Mouse (Mus musculus) CH12.LX (cell line): Measurements from ENCODE around the gene Mageb3. TPM values are rescaled to one million over a fixed set of nuclear protein-coding genes. Genes with fewer than 3 reads are reported as not detected.
A peak's percentile ranks its signal among the peaks of the same experiment; 100 is the strongest.

Source experiments
- DNase-seq: peaks from one replicate; pipeline ENCODE4 v3.0.0-alpha.2; 2013; ENCODE audit errors: extremely low read depth
- H3K27ac ChIP-seq: 2 replicates; pipeline ENCODE4 v1.5.1; 2012; ENCODE audit warnings: low read depth, mild to moderate bottlenecking, control low read depth, moderate library complexity; ENCODE audit not compliant: insufficient read depth
- H3K27me3 ChIP-seq: replicated peaks from 2 replicates; pipeline ENCODE3; 2012; ENCODE audit warnings: inconsistent platforms
- H3K36me3 ChIP-seq, 2 experiments: replicated peaks in 1 of 2; 2 replicates each; pipeline versions ENCODE3 to v1.6.1; 2012; ENCODE audit warnings: inconsistent platforms in 1 of 2, low read length in 1 of 2, mild to moderate bottlenecking in 1 of 2, mixed read lengths in 1 of 2, moderate library complexity in 1 of 2; ENCODE audit not compliant: control insufficient read depth in 1 of 2, insufficient read depth in 1 of 2
- H3K4me1 ChIP-seq, 2 experiments: 2 replicates each; pipeline ENCODE4 v1.6.1; 2012; ENCODE audit warnings: inconsistent platforms in 1 of 2, moderate library complexity in 1 of 2; ENCODE audit not compliant: insufficient read depth in 2 of 2, control insufficient read depth in 1 of 2
- H3K4me2 ChIP-seq: 2 replicates; pipeline ENCODE4 v1.6.1; 2012; ENCODE audit warnings: low read depth, mild to moderate bottlenecking, control low read depth; ENCODE audit not compliant: poor library complexity, insufficient read depth, severe bottlenecking
- H3K4me3 ChIP-seq, 3 experiments: fragments of 150-350 bp in 1 of 3; sonication (generic) in 1 of 3; replicated peaks in 1 of 3; 2 replicates each; pipeline versions ENCODE3 to v1.5.1; 2011 to 2012; ENCODE audit warnings: low read depth in 2 of 3, low read length in 2 of 3, mild to moderate bottlenecking in 2 of 3, moderate library complexity in 2 of 3, control low read depth in 1 of 3, improper control_type of control experiment in 1 of 3, inconsistent platforms in 1 of 3, mixed read lengths in 1 of 3; ENCODE audit not compliant: poor library complexity in 1 of 3
- H3K79me2 ChIP-seq: replicated peaks from 2 replicates; pipeline ENCODE4 v1.6.1; 2012; ENCODE audit warnings: mild to moderate bottlenecking, moderate library complexity; ENCODE audit not compliant: control insufficient read depth, poor library complexity, insufficient read depth, severe bottlenecking; ENCODE audit errors: extremely low read depth
- H3K9ac ChIP-seq: 2 replicates; pipeline ENCODE4 v1.6.1; 2012; ENCODE audit warnings: low read depth, mild to moderate bottlenecking, control low read depth, moderate library complexity; ENCODE audit not compliant: insufficient read depth
- H3K9me3 ChIP-seq: replicated peaks from 2 replicates; pipeline ENCODE3; 2012; ENCODE audit warnings: low read length, inconsistent platforms, mixed read lengths
- CHD2 ChIP-seq: IDR thresholded peaks from 2 replicates; pipeline ENCODE4 v1.6.1; 2011; ENCODE audit warnings: low read length, improper control_type of control experiment
- IRF4 ChIP-seq: IDR thresholded peaks from 2 replicates; pipeline ENCODE4 v1.6.1; 2014; ENCODE audit warnings: low read depth, mild to moderate bottlenecking, inconsistent platforms, low read length, improper control_type of control experiment
- JUN ChIP-seq: IDR thresholded peaks from 2 replicates; pipeline ENCODE4 v1.6.1; 2011; ENCODE audit warnings: low read depth, mild to moderate bottlenecking, low read length, improper control_type of control experiment, moderate library complexity; ENCODE audit not compliant: insufficient read depth
- MAFK ChIP-seq: IDR thresholded peaks from 2 replicates; pipeline ENCODE4 v1.6.1; 2011; ENCODE audit warnings: low read length, improper control_type of control experiment; ENCODE audit not compliant: insufficient replicate concordance
- MAZ ChIP-seq: IDR thresholded peaks from 2 replicates; pipeline ENCODE4 v1.6.1; 2012; ENCODE audit warnings: low read depth, mild to moderate bottlenecking, inconsistent platforms, low read length, improper control_type of control experiment, moderate library complexity
- MEF2A ChIP-seq: IDR thresholded peaks from 2 replicates; pipeline ENCODE4 v1.6.1; 2014; ENCODE audit warnings: low read depth, mild to moderate bottlenecking, inconsistent platforms, low read length, improper control_type of control experiment, borderline replicate concordance
- MXI1 ChIP-seq: IDR thresholded peaks from 2 replicates; pipeline ENCODE4 v1.6.1; 2011; ENCODE audit warnings: mild to moderate bottlenecking, low read depth, low read length, improper control_type of control experiment
- NELFE ChIP-seq: IDR thresholded peaks from 2 replicates; pipeline ENCODE4 v1.6.1; 2011; ENCODE audit warnings: low read depth, low read length, improper control_type of control experiment
- PAX5 ChIP-seq: IDR thresholded peaks from 2 replicates; pipeline ENCODE4 v1.6.1; 2012; ENCODE audit warnings: low read length, inconsistent platforms, mixed read lengths
- POLR2AphosphoS2 ChIP-seq: IDR thresholded peaks from 2 replicates; pipeline ENCODE4 v1.6.1; 2011; ENCODE audit warnings: low read depth, low read length, improper control_type of control experiment
- SIN3A ChIP-seq: IDR thresholded peaks from 2 replicates; pipeline ENCODE4 v1.6.1; 2012; ENCODE audit warnings: low read length, improper control_type of control experiment, inconsistent platforms
- SMC3 ChIP-seq: IDR thresholded peaks from 2 replicates; pipeline ENCODE4 v1.6.1; 2011; ENCODE audit warnings: low read depth, low read length, improper control_type of control experiment
- TBP ChIP-seq: conservative IDR thresholded peaks from 2 replicates; pipeline ENCODE4 v1.6.1; 2011; ENCODE audit warnings: low read depth, low read length, improper control_type of control experiment
- TCF12 ChIP-seq: IDR thresholded peaks from 2 replicates; pipeline ENCODE4 v1.6.1; 2014; ENCODE audit warnings: low read depth, mild to moderate bottlenecking, inconsistent platforms, low read length, improper control_type of control experiment
- UBTF ChIP-seq: IDR thresholded peaks from 2 replicates; pipeline ENCODE4 v1.6.1; 2012; ENCODE audit warnings: low read depth, mild to moderate bottlenecking, inconsistent platforms, low read length, improper control_type of control experiment, moderate library complexity
- USF2 ChIP-seq: conservative IDR thresholded peaks from 2 replicates; pipeline ENCODE4 v1.6.1; 2011; ENCODE audit warnings: low read depth, low read length, improper control_type of control experiment
- ZC3H11A ChIP-seq: IDR thresholded peaks from 2 replicates; pipeline ENCODE4 v1.6.1; 2012; ENCODE audit warnings: low read depth, mild to moderate bottlenecking, inconsistent platforms, low read length, improper control_type of control experiment
- dilution Hi-C: fragments of 300-500 bp; cut with MboI; formaldehyde crosslinking; loops from 2 replicates; pipeline ENCODE4 v1.14.3; 2020; ENCODE audit warnings: low sequenced_read_pairs; ENCODE audit not compliant: extremely low pct_unique_long_range_greater_than_20kb, extremely low pct_ligation_motif_present
- in situ Hi-C: fragments of 300-500 bp; cut with MboI; formaldehyde crosslinking; loops from 3 replicates; pipeline ENCODE4 v1.14.3; 2019; ENCODE audit warnings: low sequenced_read_pairs, low pct_ligation_motif_present, low pct_unique_long_range_greater_than_20kb, mixed read lengths
- polyA plus RNA-seq: library from polyadenylated mRNA; unstranded; fragments of >175 nt; gene quantifications from 2 replicates; pipeline ENCODE4 v1.2.1, GENCODE M21; 2012; ENCODE audit warnings: low read depth; ENCODE audit not compliant: insufficient read length
- total RNA-seq, 2 experiments: library from RNA; depleted of rRNA; stranded (reverse); fragments of 300-350 nt in 1 of 2; fragments of >200 nt in 1 of 2; gene quantifications; 2 replicates each; pipeline ENCODE4 v1.2.3; 2012 to 2014

Mageb3 gene
- total and polyA plus RNA-seq, 3 experiments = not detected

DNA sequence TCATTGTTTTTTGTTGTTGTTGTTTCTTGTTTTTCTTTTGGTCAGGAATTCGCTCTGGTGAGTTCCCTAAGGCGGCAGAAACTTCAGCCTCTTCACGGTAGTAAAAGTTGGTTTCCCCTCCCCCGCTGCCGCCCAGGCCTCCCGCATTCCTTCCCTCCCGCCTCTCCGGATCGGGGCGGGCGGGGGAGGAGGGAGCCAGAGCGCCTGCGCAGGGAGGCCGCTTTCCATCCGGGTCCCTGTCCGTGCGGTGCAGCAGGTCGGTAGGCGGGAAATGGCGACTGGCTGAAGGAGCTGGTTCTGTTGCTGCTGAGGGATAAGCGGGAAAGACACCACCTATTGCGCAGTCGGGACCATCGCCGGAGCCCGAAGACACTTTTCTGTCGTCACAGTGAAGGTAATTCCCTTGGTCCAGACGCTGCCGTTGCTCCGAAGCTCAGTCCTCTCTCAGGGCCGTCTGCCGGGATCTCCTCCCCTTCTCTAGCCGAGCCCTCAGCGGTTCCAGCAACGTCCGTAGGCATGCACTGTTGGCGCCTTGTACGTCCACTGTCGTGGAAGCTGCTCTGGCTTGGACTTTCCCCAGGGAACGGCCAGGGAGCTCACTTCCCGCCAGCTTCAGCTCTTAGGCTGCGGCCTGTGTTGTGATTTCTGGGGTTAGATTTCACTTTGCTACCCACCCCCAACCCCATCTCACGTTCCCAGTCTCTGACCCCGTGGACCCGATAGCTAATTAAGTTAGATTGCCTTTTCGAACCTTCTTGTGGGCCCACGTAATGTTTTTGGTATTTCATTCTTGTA, 529 bp upstream of the Mageb3 start (continued):
- no peak; the same call in 1 of the 2 replicates for TF ChIP-seq MXI1
- peak; percentile 86 for TF ChIP-seq TCF12
- TF ChIP-seq MAFK = no peak
- no peak for TF ChIP-seq ZC3H11A
- TF ChIP-seq SIN3A = peak; percentile 80
- TF ChIP-seq IRF4 = peak; percentile 62; the same call in 1 of the 2 replicates
- TF ChIP-seq MAZ = peak; percentile 97
- no peak for TF ChIP-seq SMC3
- no peak; the same call in 1 of the 2 replicates for TF ChIP-seq TBP
- TF ChIP-seq JUN = no peak
- no peak for TF ChIP-seq PAX5
- TF ChIP-seq CHD2 = peak; percentile 91
- TF ChIP-seq NELFE = peak; percentile 82
- peak; percentile 92; the same call in 1 of the 2 replicates for TF ChIP-seq POLR2AphosphoS2
- no peak; the same call in 1 of the 2 replicates for TF ChIP-seq MEF2A
- TF ChIP-seq USF2 = no peak

DNA sequence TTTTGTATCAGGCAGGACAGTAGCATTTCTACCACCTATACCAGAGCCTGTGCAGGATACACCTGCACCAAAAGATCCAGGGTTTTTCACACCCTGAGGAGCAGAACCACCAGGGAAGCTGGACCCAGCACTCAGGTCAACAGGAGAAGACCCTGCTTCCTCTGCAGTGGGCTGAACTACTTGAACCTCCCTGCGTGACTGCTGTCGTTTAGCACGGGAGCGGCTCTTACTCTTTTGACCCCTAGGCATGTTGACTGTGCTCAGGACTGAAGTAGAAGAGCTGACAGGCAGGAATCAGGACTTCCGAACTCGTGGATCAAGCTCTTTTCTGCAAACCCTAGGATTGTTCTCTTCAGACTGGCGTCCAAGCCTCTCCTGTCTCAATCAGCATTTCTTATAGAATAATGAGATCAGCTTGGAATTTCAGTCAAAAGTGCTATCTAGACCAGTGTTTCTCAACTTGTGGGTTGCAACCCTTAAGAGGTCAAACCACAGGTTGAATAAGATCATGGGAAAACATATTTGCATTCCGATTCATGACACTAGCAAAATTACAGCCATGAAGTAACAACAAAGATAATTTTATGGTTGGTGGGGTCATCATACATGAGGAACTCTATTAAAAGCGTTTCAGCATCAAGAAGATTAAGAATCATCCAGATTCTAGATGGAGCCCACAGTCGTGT, 778 bp downstream of the Mageb3 start:
- Histone ChIP-seq H3K9me3 (no peaks in the 10 kb centered on the region), H3K79me2 (peaks cover 33% of the 10 kb centered on the region), H3K4me1 (peaks cover 2 to 22% of the 10 kb centered on the region in 2 experiments; a peak in 3 of 4 replicates), H3K27me3 (no peaks in the 10 kb centered on the region), H3K9ac (peak overlapping the region; percentile 78), H3K4me2 (peak overlapping the region; percentile 83), H3K4me3 (peak overlapping the region; percentile 46 to 86 (median 70)), H3K36me3 (peaks cover 0 to 8% of the 10 kb centered on the region in 2 experiments), H3K27ac (no peak overlapping the region)
- DNase-seq = no peak
- TF ChIP-seq UBTF = no peak
- dilution Hi-C loops (no loop called here), in situ Hi-C loops (no loop called here)
